Mouse (Mus musculus): ENCODE measurements around the gene Prdm12. TPM values are rescaled to one million over a fixed set of nuclear protein-coding genes. Genes with fewer than 3 reads are reported as not detected.

The Prdm12 gene
- polyA plus RNA-seq, 1 experiment from 2014 or later: not detected

DNA sequence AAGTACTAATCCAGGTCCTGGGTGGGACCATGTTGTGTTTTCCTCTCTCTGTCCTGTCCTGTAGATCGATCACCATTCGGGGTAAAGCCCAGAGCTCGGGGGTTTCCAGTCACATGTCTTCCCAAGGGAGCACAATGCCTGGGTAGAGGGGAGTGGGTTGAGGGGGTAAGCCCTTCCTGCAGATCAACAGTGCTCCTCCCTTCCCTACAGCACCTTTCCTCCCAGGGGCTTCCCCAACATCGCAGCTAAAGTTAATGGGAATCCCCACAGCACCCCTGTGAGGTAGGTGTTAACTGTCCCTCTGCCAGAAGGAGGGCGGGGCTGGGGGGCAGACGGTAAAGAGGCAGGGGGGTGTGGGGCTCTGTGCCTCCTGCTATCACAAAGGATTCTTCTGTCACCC lies 27.2 kb upstream of the Prdm12 start:
- 69% methylated on average over 6 of the region's 6 CpGs for WGBS
- Histone ChIP-seq H3K36me3 (ENCODE audit: insufficient read depth, low read length) (peaks cover 45% of the 10 kb centered on the region), H3K4me2 (replicated peaks; ENCODE audit: low read depth, low read length) (no peak overlapping the region), H3K27ac (ENCODE audit: low read length) (no peak overlapping the region), H3K4me3 (ENCODE audit: low read depth, low read length) (no peak overlapping the region), H3K4me1 (ENCODE audit: insufficient read depth, low read depth, low read length) (no peaks in the 10 kb centered on the region), H3K9ac (replicated peaks; ENCODE audit: low read depth) (no peak overlapping the region), H3K9me3 (ENCODE audit: low read length) (no peaks in the 10 kb centered on the region), H3K27me3 (replicated peaks; ENCODE audit: insufficient read depth, low read length) (no peaks in the 10 kb centered on the region)
- DNase-seq (ENCODE audit: low spot score) (no peak), ATAC-seq (no peak)
- TF ChIP-seq CTCF (IDR thresholded peaks at IDR 0.05) (no peak), EP300 (IDR thresholded peaks at IDR 0.05) (no peak)

DNA sequence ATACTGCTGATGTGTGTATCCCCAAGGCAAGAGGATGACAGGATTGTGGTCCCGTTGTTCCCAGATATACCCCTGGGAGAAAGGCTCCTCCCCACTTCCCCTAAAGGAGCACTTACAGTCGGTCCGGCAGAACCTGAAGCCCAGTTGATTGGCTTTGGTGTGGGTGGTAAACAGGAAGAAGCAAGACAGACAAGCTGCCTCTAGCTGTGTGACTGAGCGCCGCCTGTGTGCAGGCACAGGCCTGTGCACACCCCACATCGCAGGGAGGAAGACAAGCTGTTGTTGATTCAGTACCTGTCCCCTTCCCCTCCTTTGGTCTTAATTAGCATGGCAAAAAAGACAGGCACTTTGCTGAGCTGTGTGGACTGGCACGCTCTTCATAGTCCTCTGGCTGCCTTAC lies 26.1 kb upstream of the Prdm12 start:
- Histone ChIP-seq H3K4me1 (ENCODE audit: insufficient read depth, low read depth, low read length) (no peaks in the 10 kb centered on the region), H3K27ac (ENCODE audit: low read length) (no peak overlapping the region), H3K4me3 (ENCODE audit: low read depth, low read length) (no peak overlapping the region), H3K27me3 (replicated peaks; ENCODE audit: insufficient read depth, low read length) (no peaks in the 10 kb centered on the region), H3K4me2 (replicated peaks; ENCODE audit: low read depth, low read length) (no peak overlapping the region), H3K9ac (replicated peaks; ENCODE audit: low read depth) (no peak overlapping the region), H3K36me3 (ENCODE audit: insufficient read depth, low read length) (peaks cover 36% of the 10 kb centered on the region), H3K9me3 (ENCODE audit: low read length) (no peaks in the 10 kb centered on the region)
- TF ChIP-seq CTCF (IDR thresholded peaks at IDR 0.05) (no peak), EP300 (IDR thresholded peaks at IDR 0.05) (no peak)
- ATAC-seq (no peak), DNase-seq (ENCODE audit: low spot score) (no peak)
- 80% methylated on average over 7 of the region's 7 CpGs for WGBS

DNA sequence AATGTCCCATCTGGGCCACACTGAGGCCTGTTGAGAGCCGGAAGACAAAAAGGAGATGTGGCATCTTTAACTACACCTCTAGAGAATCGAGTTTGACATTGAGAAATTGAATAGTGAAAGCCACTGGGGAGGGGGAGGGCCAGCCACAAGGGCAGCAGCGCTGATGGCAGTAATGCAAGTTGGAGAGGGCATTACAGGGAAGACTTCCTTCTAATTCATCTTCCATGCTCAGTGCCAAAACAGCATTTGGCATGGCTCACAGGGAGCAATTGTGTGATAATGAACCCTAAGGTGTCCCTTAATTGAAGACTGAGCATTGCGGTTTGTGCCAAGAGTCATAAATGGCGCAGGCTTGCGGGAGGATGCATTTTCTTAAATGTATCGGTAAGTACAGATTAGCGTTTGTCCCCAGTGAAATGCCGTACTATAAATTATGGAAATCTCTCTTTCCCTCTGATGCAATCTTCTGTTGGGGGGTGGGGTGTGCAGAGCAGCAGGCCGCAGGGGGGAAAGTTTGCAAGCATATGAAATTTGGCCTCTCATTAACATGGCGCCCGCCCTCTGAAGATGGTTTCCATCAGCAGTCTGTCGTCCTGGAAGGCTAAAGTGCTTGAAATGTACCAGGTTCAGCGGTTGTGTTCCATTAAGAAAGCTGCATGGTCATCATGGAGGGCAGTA lies 21.2 kb upstream of the Prdm12 start:
- H3K36me3 ChIP-seq (ENCODE audit: insufficient read depth, low read length): peaks cover 15% of the 10 kb centered on the region
- no peak overlapping the region for H3K4me3 ChIP-seq (ENCODE audit: low read depth, low read length)
- WGBS: 86% methylated on average over 14 of the region's 14 CpGs
- TF ChIP-seq EP300 (IDR thresholded peaks at IDR 0.05) (no peak), CTCF (IDR thresholded peaks at IDR 0.05) (no peak)
- H3K27ac ChIP-seq (ENCODE audit: low read length): no peak overlapping the region
- DNase-seq (ENCODE audit: low spot score) (no peak), ATAC-seq (no peak)
- H3K27me3 ChIP-seq (replicated peaks; ENCODE audit: insufficient read depth, low read length): no peaks in the 10 kb centered on the region
- no peak overlapping the region for H3K4me2 ChIP-seq (replicated peaks; ENCODE audit: low read depth, low read length)
- no peaks in the 10 kb centered on the region for H3K4me1 ChIP-seq (ENCODE audit: insufficient read depth, low read depth, low read length)
- no peaks in the 10 kb centered on the region for H3K9me3 ChIP-seq (ENCODE audit: low read length)
- no peak overlapping the region for H3K9ac ChIP-seq (replicated peaks; ENCODE audit: low read depth)

DNA sequence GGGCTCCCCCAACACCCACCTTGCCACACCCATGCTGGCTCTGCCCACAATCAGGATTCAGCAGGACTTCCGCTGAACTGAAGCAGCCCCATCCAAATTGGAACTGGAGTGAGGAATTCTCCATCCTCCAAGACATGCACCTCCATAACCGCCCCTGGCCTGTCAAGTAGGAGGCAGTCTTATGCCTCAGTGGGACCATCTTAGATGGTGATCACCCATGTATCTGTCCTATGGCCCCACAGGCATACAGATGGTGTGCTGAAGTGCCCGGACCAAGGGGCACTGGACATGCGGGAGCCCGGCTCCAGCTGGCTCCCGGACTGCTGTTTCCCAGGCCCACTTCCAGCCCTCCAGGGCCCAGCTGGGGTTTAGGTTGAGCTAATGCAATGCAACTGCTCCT lies 20.6 kb upstream of the Prdm12 start:
- TF ChIP-seq CTCF (IDR thresholded peaks at IDR 0.05): no peak
- TF ChIP-seq EP300 (IDR thresholded peaks at IDR 0.05): no peak
- H3K4me2 ChIP-seq (replicated peaks; ENCODE audit: low read depth, low read length): no peak overlapping the region
- H3K9me3 ChIP-seq (ENCODE audit: low read length): no peaks in the 10 kb centered on the region
- H3K27me3 ChIP-seq (replicated peaks; ENCODE audit: insufficient read depth, low read length): no peaks in the 10 kb centered on the region
- H3K4me3 ChIP-seq (ENCODE audit: low read depth, low read length): no peak overlapping the region
- WGBS: 95% methylated on average over 6 of the region's 6 CpGs
- H3K27ac ChIP-seq (ENCODE audit: low read length): no peak overlapping the region
- no peaks in the 10 kb centered on the region for H3K4me1 ChIP-seq (ENCODE audit: insufficient read depth, low read depth, low read length)
- H3K36me3 ChIP-seq (ENCODE audit: insufficient read depth, low read length): peaks cover 12% of the 10 kb centered on the region
- no peak overlapping the region for H3K9ac ChIP-seq (replicated peaks; ENCODE audit: low read depth)
- ATAC-seq (no peak), DNase-seq (ENCODE audit: low spot score) (no peak)

DNA sequence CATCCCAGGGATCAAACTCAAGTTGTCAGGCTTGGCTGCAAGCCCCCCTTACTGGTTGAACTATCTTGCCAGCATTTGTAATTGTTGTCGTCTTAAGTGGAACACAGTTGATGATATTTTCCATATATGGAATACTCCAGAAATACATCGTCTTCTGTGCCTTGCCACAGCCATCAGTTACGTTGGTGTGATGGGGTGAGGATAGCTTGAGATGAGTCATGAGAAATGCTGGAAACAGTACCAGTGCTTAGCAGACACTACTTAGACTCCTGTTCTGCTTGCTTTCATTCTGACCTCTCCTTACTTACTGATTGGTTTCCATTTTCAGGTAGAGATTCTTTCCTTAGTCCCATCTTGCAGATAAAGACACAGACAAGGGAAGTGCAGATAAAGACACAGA lies 6.3 kb upstream of the Prdm12 start:
- DNase-seq (ENCODE audit: low spot score): peak; percentile 5
- Histone ChIP-seq H3K9me3 (ENCODE audit: low read length) (no peaks in the 10 kb centered on the region), H3K27ac (ENCODE audit: low read length) (no peak overlapping the region), H3K36me3 (ENCODE audit: insufficient read depth, low read length) (no peaks in the 10 kb centered on the region), H3K9ac (replicated peaks; ENCODE audit: low read depth) (no peak overlapping the region), H3K27me3 (replicated peaks; ENCODE audit: insufficient read depth, low read length) (peaks cover 60% of the 10 kb centered on the region), H3K4me2 (replicated peaks; ENCODE audit: low read depth, low read length) (no peak overlapping the region), H3K4me3 (ENCODE audit: low read depth, low read length) (no peak overlapping the region), H3K4me1 (ENCODE audit: insufficient read depth, low read depth, low read length) (peaks cover 2% of the 10 kb centered on the region; the same call in 1 of the 2 replicates)
- TF ChIP-seq CTCF (IDR thresholded peaks at IDR 0.05) (no peak), EP300 (IDR thresholded peaks at IDR 0.05) (no peak)
- WGBS: 35% methylated on average over 3 of the region's 3 CpGs
- ATAC-seq: peak; percentile 12; the same call in 1 of the 2 replicates

DNA sequence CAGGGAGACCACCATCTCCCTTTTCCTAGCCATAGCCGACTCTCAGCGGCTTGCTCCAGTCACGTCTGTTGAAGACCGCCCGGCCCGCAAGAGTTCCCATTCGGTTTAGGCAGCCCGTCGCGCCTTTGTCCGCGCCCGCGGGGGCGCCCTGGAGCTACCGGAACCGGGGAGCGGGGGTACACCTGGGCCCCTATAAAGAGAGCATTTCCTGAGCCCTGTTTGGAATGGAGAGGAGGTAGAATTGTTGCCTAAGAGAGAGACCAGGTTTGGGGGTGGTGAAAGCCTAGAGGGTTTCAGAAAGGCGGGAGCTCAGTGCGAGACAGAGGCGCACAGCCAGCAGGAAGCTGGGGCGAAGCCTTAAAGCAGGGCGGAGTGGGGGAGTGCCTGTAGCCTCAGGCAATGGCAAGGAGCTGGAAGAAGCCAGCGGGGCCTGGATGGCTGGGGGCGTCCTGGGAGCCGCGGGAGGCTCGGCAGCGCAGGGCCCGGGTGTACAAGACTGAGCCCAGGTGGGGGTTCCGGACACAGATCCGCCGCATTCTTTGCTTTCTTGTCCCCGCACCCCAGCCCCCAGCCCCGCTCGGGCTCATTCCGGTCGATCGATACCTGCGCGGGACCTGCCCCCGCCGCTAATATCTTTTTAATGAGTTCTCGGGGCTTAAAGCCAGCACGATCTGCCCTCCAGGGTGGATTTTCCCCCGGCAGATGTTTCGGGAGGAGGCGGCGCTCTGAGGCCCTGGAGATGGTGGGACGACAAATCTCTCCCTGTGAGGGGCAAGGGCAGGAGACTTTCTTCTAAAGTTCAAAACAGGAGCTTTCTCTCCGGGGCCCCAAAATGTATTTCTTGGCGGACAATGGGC lies 4.3 kb upstream of the Prdm12 start:
- H3K4me1 ChIP-seq (ENCODE audit: insufficient read depth, low read depth, low read length): peaks cover 2% of the 10 kb centered on the region; the same call in 1 of the 2 replicates
- H3K36me3 ChIP-seq (ENCODE audit: insufficient read depth, low read length): no peaks in the 10 kb centered on the region
- H3K9ac ChIP-seq (replicated peaks; ENCODE audit: low read depth): no peak overlapping the region
- DNase-seq (ENCODE audit: low spot score) (peak; percentile 5), ATAC-seq (no peak)
- no peaks in the 10 kb centered on the region for H3K9me3 ChIP-seq (ENCODE audit: low read length)
- 0% methylated on average over 44 of the region's 52 CpGs for WGBS
- TF ChIP-seq CTCF (IDR thresholded peaks at IDR 0.05): no peak
- H3K4me2 ChIP-seq (replicated peaks; ENCODE audit: low read depth, low read length): no peak overlapping the region; the same call in 1 of the 2 replicates
- no peak overlapping the region; the same call in 1 of the 2 replicates for H3K4me3 ChIP-seq (ENCODE audit: low read depth, low read length)
- no peak overlapping the region for H3K27ac ChIP-seq (ENCODE audit: low read length)
- peaks cover 79% of the 10 kb centered on the region for H3K27me3 ChIP-seq (replicated peaks; ENCODE audit: insufficient read depth, low read length)

All from lung, postnatal 0 days (tissue).